Mouse (Mus musculus) urinary bladder, postnatal 4 days (tissue): Measurements from ENCODE around the gene Phtf1.

Experiments
- DNase-seq, 2 experiments: peaks; one replicate each; pipeline ENCODE4 v3.0.0; 2021 to 2022; ENCODE audit warnings: low spot score in 2 of 2

Gene Phtf1

DNA sequence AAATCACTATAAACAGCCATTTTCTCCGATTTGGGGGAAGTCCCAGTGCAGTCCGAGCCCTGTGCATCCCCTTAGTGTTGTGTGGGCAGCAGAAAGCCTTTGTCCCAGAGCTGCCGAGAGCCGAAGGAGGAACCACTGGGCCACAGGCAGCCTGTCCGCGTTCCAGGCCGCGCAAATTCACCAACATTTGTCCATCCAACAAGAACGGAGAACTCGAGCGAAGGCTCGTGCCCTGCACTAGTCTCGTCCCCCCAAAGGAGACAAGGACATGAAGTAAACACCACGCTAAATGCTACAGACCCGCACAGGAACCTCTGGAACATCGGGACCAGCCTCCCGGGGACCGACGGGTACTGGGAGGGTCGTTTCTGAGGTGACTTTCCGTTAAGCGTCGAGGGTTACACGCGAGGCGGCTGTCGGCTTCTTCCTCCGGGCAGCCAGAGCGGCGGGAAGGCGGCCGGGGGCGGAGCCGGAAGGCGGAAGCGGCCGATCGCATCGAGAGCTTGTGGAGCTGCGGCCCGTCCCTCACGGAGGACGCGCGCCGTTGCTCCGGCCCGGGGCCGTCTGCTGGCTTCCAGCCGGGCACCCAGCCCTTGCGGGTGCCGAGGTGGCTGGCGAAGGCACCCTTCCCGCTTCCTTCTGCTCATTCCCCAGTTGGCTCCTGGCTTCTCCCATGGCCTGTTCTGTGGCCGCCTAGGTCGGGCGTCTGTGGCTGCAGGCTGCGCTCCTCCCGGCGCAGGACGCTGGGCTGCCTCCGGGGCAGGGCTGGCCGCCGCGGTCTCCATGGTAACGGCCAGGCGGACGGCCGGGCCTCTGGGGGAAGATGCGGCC lies at the start of gene Phtf1:
Gene Phtf1, plus strand, starts transcription at position 250 of the 831 bp plus-strand sequence.
- peak; percentile 82 to 85 for DNase-seq

GRCm38 (mm10) chr3:103920094-103920493 lies 47.8 kb upstream of the Phtf1 start:
- DNase-seq = no peak

DNA sequence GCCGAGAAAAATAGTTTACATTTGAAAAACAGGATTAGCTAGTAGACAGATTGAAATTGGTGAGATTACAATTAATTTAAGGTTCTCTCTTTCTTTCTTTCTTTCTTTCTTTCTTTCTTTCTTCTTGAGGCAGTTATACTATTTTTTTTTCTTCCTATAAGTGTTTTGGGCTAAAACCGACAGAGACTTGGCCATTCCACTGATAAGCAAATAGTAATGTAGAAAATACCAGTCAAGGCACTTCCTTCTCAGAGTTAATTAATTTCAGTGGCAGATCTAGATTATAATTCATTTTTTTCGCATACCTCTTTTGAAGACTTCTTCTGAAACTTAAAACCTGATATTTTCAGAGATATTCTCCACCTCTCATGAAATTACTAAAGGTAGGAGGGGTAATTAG lies 42.6 kb upstream of the Phtf1 start:
- DNase-seq = no peak

DNA sequence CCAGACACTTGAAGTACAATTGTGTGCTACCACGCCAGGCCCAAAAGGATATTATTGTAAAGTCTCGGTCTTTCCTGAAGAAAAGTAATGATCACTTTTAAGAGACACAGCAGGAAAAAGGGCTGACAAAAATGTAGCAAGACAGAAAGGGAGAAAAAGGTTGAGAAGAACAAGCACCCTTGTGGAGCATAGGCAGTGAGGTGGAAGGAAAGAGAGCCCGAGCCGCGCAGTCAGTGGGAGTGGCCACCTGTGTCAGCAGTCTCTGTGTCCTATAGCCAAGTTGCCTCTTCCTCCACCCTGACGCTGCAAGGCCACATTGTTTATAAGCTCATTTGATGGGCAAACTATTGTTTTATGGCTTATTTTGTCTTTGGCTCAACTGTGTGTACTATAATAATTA lies 40.4 kb upstream of the Phtf1 start:
- no peak for DNase-seq

- no peak for DNase-seq
These were observed 22.9 kb upstream of the Phtf1 start for GRCm38 (mm10) chr3:103944794-103945562.

DNA sequence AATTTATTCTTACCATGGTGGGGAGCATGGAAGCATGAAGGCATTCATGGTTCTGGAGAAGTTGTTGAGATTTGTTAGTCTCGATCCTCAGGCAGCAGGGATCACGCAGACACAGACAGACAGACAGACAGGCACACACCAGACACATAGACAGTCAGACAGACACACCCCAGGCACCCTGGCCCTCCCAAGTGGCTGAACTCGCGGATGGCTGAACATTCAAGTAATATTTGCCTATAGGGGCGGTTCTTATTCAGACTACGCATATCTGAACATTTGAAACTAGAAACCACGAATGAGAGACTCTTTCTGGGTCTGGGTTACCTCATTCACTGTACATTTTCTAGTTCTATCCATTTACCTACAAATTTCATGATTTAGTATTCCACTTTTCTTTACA lies 19.2 kb upstream of the Phtf1 start:
- no peak for DNase-seq

GRCm38 (mm10) chr3:103960622-103961021 lies 7.3 kb upstream of the Phtf1 start:
- no peak for DNase-seq

- DNase-seq = no peak
These were observed 679 bp upstream of the Phtf1 start for GRCm38 (mm10) chr3:103967231-103967630.

- DNase-seq = no peak
These were observed 791 bp downstream of the Phtf1 start for GRCm38 (mm10) chr3:103968701-103969100.

- no peak for DNase-seq
These were observed 3.2 kb downstream of the Phtf1 start for GRCm38 (mm10) chr3:103971157-103971556.

DNA sequence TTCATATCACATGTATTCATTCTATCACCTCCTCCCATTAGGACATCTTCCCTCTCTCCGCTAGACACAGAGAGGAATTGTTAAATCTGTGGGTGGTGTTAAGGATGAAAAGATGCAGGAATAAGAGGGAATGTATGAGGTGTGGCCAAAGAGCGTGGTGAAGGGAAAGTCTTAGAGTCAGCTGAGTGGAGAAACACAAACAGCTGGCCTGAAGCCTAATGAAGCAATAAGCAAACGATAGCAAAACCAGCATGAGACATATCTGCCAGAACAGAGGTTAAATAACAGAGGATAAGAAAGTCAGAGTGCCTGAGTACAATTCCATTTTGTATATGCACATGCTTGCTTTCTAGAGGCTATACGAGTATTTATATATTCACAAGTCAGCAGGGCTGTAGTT lies 16.6 kb downstream of the Phtf1 start:
- no peak for DNase-seq

GRCm38 (mm10) chr3:103985194-103985593 lies 17.3 kb downstream of the Phtf1 start:
- DNase-seq = no peak

DNA sequence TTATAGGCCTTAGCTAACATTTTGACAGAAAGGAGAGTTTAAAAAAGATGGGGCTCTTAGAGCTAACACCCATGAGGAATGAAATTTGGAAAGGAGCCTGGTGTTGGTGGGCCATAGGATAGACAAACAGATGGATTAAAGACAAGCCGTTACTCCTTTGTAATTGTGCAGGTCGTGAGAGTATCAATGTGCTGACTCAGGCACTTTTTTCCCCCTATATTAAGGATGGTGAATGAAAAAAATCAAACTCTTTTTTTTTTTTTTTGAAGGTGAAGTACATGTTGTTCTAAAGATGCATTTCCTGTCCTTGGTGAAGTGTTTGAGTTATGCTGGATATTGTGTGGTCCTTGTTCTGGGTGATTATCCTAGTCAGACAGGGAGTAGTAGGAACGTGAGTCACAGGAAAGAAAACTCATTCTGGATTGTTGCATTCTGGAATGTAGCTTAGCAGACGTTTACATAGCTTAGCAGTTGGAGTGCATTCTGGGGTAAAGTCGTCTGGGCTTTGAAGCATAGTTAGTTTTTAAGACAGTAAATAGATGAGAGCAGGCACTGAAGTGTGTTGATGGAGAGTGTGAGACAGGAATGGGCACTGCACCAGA lies 20.0 kb downstream of the Phtf1 start:
- no peak for DNase-seq

- no peak for DNase-seq
These were observed 21.4 kb downstream of the Phtf1 start for GRCm38 (mm10) chr3:103989352-103989751.

DNA sequence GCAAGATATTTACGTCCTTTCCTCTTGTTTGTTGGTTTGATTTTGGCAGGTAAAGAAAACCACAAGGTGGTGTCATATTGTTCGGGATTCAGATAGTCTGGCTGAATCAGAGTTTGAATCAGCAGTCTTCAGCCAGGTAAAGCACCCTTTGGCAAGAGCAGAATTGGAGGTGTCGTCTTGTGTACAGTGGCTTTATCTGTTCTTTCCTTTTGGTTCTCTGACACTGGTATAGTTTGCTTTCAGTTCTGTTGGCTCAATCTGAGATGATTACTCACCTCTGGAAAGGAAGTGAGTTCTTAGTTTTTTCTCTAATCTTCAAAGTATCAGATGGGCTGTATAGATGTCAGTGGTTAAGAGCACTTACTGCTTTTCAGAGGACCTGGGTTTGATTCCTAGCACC lies 23.4 kb downstream of the Phtf1 start:
- DNase-seq = no peak

GRCm38 (mm10) chr3:103998724-103999123 lies 30.8 kb downstream of the Phtf1 start:
- no peak for DNase-seq

DNA sequence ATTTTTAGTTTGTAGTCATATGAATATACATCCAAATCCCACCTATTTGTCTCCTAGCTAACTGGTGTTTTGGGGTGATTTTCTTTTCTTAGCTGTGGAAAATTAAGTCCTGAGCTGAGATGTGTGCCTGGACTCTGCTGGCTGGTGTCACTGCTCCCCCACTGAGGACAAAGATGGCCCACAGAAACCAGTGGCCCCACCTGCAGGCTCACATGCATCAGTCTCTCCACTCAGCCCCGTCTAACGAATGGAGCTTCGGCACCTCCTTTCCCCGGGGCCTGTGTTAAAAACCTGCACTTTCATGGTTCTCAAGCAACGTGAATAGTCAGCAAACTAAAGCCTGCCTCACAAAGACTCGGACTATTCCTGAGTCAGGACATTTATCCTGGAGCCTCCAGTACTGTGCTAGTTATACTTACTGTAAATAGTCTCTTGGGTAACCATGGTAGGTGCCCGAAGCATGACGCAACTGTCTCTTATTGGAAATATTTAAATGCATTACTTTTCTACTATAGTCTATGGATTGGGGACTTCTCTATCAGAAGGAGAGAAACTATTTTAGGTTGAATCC lies 39.1 kb downstream of the Phtf1 start:
- no peak for DNase-seq

DNA sequence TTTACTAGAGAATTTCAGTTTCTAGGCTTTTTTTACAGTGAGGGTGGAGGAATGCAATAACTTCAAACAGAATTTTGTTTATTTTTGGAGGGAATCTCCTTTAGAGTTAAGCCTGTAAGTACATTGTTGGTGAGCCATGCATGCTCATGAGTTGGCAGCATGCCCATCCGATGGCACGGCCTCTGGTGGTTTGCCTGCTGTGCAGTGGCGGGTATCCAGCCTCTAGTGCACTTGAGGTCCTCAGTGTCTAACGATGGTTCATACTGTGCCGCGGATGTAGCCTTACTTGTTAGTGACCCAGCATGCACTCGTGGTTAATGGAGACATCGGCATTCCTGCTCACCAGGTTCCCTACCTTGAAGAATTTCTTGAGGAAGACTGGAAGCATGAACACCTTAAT lies 39.6 kb downstream of the Phtf1 start:
- DNase-seq = no peak

- DNase-seq = no peak
These were observed 42.2 kb downstream of the Phtf1 start for GRCm38 (mm10) chr3:104009924-104010662.

- DNase-seq = no peak
These were observed 44.1 kb downstream of the Phtf1 start for GRCm38 (mm10) chr3:104011972-104012371.

GRCm38 (mm10) chr3:104017931-104018330 lies 50.0 kb downstream of the Phtf1 start:
- DNase-seq = no peak

- DNase-seq = no peak
These were observed 51.5 kb downstream of the Phtf1 start for GRCm38 (mm10) chr3:104019453-104019852.
